Mouse (Mus musculus) adrenal gland, postnatal 4 days (tissue): ENCODE measurements around the gene Mpdu1. TPM values are rescaled to one million over a fixed set of nuclear protein-coding genes. Genes with fewer than 3 reads are reported as not detected.

Source experiments
- DNase-seq, 2 experiments: peaks; one replicate each; pipeline ENCODE4 v3.0.0; 2021 to 2022; ENCODE audit warnings: low spot score in 2 of 2, mixed read lengths in 2 of 2
- total RNA-seq, 2 experiments: library from RNA; stranded (reverse); gene quantifications; 2 replicates each; pipeline ENCODE4 v1.2.3; 2021

Gene Mpdu1
- total RNA-seq, 2 experiments from 2014 or later: 107 to 119 TPM

GRCm38 (mm10) chr11:69665961-69666664 is 3.7 kb upstream of the Mpdu1 start, which contains the start of gene Cd68:
TSS of gene Cd68 (minus strand) at chr11:69666153.
- no peak for DNase-seq

- no peak for DNase-seq
Observed at GRCm38 (mm10) chr11:69665457-69665960, 3.1 kb upstream of the Mpdu1 start.

- no peak for DNase-seq
Observed at GRCm38 (mm10) chr11:69664841-69665240, 2.4 kb upstream of the Mpdu1 start.

GRCm38 (mm10) chr11:69663795-69664194 is 1.4 kb upstream of the Mpdu1 start:
- DNase-seq: no peak

- DNase-seq: no peak
Observed at GRCm38 (mm10) chr11:69662967-69663671, 677 bp upstream of the Mpdu1 start.

- no peak for DNase-seq
Observed at GRCm38 (mm10) chr11:69661221-69661881, 1.1 kb downstream of the Mpdu1 start.

- no peak for DNase-seq
Observed at GRCm38 (mm10) chr11:69657462-69657881, 5.0 kb downstream of the Mpdu1 start.

GRCm38 (mm10) chr11:69656617-69657461 is 5.6 kb downstream of the Mpdu1 start:
- DNase-seq: no peak

GRCm38 (mm10) chr11:69656065-69656455 is 6.4 kb downstream of the Mpdu1 start:
- no peak for DNase-seq

- no peak for DNase-seq
Observed at GRCm38 (mm10) chr11:69655264-69656064, 7.0 kb downstream of the Mpdu1 start, which contains the start of gene Sox15. TSS of gene Sox15 (plus strand) at chr11:69655314.

- DNase-seq: no peak
Observed at GRCm38 (mm10) chr11:69654760-69655159, 7.7 kb downstream of the Mpdu1 start.

- DNase-seq: no peak
Observed at GRCm38 (mm10) chr11:69653399-69653798, 9.0 kb downstream of the Mpdu1 start.

- no peak for DNase-seq
Observed at GRCm38 (mm10) chr11:69645860-69646259, 16.6 kb downstream of the Mpdu1 start.

GRCm38 (mm10) chr11:69635471-69635870 is 27.0 kb downstream of the Mpdu1 start:
- DNase-seq: no peak

- DNase-seq: peak in 1 of 2 experiments; percentile 52
Observed at GRCm38 (mm10) chr11:69633128-69633866, 29.1 kb downstream of the Mpdu1 start.

GRCm38 (mm10) chr11:69632284-69633089 is 30.0 kb downstream of the Mpdu1 start, which contains the start of gene Fxr2:
TSS of gene Fxr2 (plus strand) at chr11:69632990.
- peak; percentile 99 to 100 for DNase-seq

- no peak for DNase-seq
Observed at GRCm38 (mm10) chr11:69629802-69630201, 32.6 kb downstream of the Mpdu1 start.

- DNase-seq: peak in 1 of 2 experiments; percentile 50
Observed at GRCm38 (mm10) chr11:69628286-69628685, 34.2 kb downstream of the Mpdu1 start.
